Mouse (Mus musculus): ENCODE data around the gene Mvk. TPM values are rescaled to one million over a fixed set of nuclear protein-coding genes. Genes with fewer than 3 reads are reported as not detected.

Gene Mvk
- total RNA-seq, 2 experiments from 2014 or later: 37.7 to 38.9 TPM

GRCm38 (mm10) chr5:114501252-114501651 is 57.2 kb downstream of the Mvk start:
- DNase-seq (ENCODE audit: low spot score in 2 of 2): no peak
- intact Hi-C loops (cut with DNase I): no loop called here

GRCm38 (mm10) chr5:114504826-114505225 is 60.8 kb downstream of the Mvk start:
- intact Hi-C loops (cut with DNase I): no loop called here
- DNase-seq (ENCODE audit: low spot score in 2 of 2): no peak

- intact Hi-C loops (cut with DNase I): no loop called here
- DNase-seq (ENCODE audit: low spot score in 2 of 2): no peak
Measured at GRCm38 (mm10) chr5:114505260-114506085, 61.4 kb downstream of the Mvk start.

GRCm38 (mm10) chr5:114507394-114507793 is 63.3 kb downstream of the Mvk start:
- no peak for DNase-seq (ENCODE audit: low spot score in 2 of 2)
- intact Hi-C loops (cut with DNase I): no loop called here

DNA sequence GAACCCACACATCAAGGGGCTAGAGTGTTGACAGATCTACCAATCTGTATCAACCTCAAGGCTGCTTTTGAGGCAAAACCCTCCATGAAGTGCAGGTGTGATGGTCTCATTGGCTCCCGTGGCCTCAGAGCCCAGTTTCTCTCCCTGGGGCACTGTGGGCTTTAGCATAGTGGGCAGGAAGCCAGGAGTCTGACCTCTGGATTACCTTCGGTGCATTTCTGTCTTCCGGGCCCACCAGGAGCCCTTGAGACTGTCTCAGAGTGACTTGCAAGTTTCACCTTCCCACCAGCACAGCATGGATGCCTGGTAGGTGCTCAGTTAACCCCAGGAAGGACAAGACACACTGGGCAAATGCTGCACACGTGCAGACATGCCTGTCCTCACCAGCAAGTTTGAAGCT is 63.9 kb downstream of the Mvk start:
- intact Hi-C loops (cut with DNase I): no loop called here
- DNase-seq (ENCODE audit: low spot score in 2 of 2): no peak

GRCm38 (mm10) chr5:114509461-114509860 is 65.4 kb downstream of the Mvk start:
- no peak for DNase-seq (ENCODE audit: low spot score in 2 of 2)
- intact Hi-C loops (cut with DNase I): no loop called here

Small RNA genes within 50 kb of the gene (microRNA-seq; reads per million reads assigned to microRNA genes)
- gene Mir7027: 1.0 to 1.1 reads per million in 2 experiments

Other genes starting within 250 kb of the Mvk start
- not detected for gene Foxn4, start 170.5 kb upstream of the Mvk start, total RNA-seq (2021)
- 1 to 10 TPM; 2.7 to 2.8 TPM for gene Myo1h, start 155.1 kb upstream of the Mvk start, total RNA-seq (2021)
- 10 to 100 TPM; 43.6 to 46.9 TPM for gene Kctd10, start 63.8 kb upstream of the Mvk start, total RNA-seq (2021)
- gene Ube3b, start 63.7 kb upstream of the Mvk start, total RNA-seq (2021): 10 to 100 TPM; 80.4 to 85.6 TPM
- 10 to 100 TPM; 23.5 to 24.1 TPM for gene Mmab, start 209 bp upstream of the Mvk start, total RNA-seq (2021)
- 1 to 10 TPM; 8.1 to 9.0 TPM for gene Fam222a, start 123.7 kb downstream of the Mvk start, total RNA-seq (2021)
- gene Trpv4, start 214.2 kb downstream of the Mvk start, total RNA-seq (2021): 1 to 10 TPM; 2.0 to 2.2 TPM
- 10 to 100 TPM; 32.1 to 39.2 TPM for gene Gltp, start 246.7 kb downstream of the Mvk start, total RNA-seq (2021)